Mouse (Mus musculus) ES-Bruce4 (cell line): ENCODE measurements around the gene Selenon.

Source experiments
- CTCF ChIP-seq: IDR thresholded peaks from one replicate; pipeline ENCODE4 v1.8.1; 2011; ENCODE audit warnings: low read depth, low read length
- POLR2A ChIP-seq: IDR thresholded peaks from one replicate; pipeline ENCODE4 v1.8.1; 2011; ENCODE audit warnings: low read length; ENCODE audit not compliant: insufficient read depth

DNA sequence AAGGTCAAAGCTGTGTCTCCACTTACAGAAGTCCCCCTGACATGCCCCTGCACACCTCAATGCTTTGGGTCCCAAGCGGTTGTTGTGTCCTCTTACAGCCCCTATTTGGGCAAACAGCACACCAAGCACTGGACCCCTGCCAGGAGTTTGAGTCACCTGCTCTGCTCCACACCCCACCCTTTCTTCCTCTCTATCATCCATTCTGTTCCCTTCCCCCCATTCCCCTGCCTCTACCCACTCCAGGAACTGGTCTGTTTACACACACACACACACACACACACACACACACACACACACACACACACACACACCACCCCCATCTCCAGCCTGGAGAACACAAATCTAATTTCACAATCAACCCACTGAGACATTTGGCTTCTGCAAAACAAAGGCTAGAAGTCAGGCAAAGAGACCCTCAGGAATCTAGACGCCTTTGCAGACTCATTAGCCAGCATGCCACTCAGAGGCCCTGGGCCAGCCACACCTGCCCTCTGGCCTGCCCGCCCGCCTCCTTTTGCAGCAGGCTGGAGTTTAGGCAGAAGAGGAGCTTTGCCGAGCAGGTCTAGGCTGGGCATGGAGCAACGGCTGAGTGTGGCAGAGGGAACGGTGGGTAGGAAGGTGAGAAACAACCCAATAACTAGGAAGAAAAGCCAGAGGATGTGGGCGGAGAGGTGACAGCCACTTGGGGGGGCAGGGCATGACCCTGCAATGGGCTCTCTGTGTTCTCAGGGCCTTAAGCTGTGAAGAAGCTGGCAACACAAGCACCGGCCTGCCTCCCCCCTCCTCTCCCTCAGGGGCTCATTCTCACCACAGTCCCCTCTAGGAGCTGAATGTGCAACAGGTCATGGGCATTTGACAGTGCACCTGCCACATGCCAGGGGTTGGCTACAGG, 4.9 kb downstream of the Selenon start:
- TF ChIP-seq CTCF (no peak), POLR2A (no peak)
